Mouse (Mus musculus): ENCODE measurements at regions not wholly inside any gene's neighbourhood (a gene's known extent, or its start where the extent isn't known, plus 50 kb on each side); places are given as distances from the start of the nearest gene placed in this dataset.

GRCm38 (mm10) chr5:64437720-64438119 lies 281.6 kb downstream of the Tbc1d1 start:
- TF ChIP-seq CTCF (IDR thresholded peaks at IDR 0.05; ENCODE audit: extremely low read depth, insufficient read depth, low read length) (no peak), POLR2A (IDR thresholded peaks at IDR 0.05; ENCODE audit: extremely low read depth, insufficient read depth, low read length) (no peak)
